Mouse (Mus musculus): ENCODE measurements around the gene Pknox2. TPM values are rescaled to one million over a fixed set of nuclear protein-coding genes. Genes with fewer than 3 reads are reported as not detected.

Pknox2 gene
- polyA plus RNA-seq, 2 experiments, result 7.3 to 14.5 TPM

DNA sequence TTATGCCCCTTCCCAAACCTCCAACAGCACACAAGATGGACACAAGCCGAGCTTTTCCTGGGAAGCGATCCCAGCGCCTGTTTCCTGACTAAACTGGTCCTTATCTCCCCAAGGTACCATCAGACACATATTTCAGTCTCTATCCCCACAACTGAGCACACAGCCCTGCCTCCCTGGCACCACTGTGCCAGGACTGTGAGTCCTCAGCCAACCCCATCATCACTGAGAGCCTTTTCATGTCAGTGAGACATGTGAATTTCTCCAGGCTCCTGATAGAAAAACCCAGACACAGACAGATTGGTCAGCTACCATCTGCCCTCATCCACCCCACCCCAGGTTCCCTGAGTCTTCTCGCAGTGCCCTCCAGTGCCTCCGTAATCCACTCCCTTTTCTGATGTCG, 24.2 kb downstream of the Pknox2 start:
- ATAC-seq (ENCODE audit: low FRiP score, low read depth) (no peak), DNase-seq (ENCODE audit: low spot score) (no peak)
- Histone ChIP-seq H3K9me3 (ENCODE audit: control insufficient read depth, low read length) (no peaks in the 10 kb centered on the region), H3K4me1 (ENCODE audit: control insufficient read depth, insufficient read depth, low read length) (peaks cover 37% of the 10 kb centered on the region), H3K4me2 (replicated peaks; ENCODE audit: low read depth, low read length, severe bottlenecking) (no peak overlapping the region), H3K4me3 (replicated peaks; ENCODE audit: low read length) (no peak overlapping the region), H3K36me3 (ENCODE audit: control insufficient read depth, insufficient read depth, low read length) (no peaks in the 10 kb centered on the region), H3K9ac (ENCODE audit: low read depth, low read length, severe bottlenecking) (no peak overlapping the region), H3K27ac (replicated peaks; ENCODE audit: low read depth, low read length) (no peak overlapping the region), H3K27me3 (ENCODE audit: control insufficient read depth, insufficient read depth, low read length) (peaks cover 22% of the 10 kb centered on the region)
- 40% methylated on average over 6 of the region's 6 CpGs for WGBS
- TF ChIP-seq POLR2A (IDR thresholded peaks at IDR 0.05; ENCODE audit: borderline replicate concordance, extremely low read depth, insufficient read depth, insufficient read length), result no peak

- no peak overlapping the region for H3K4me3 ChIP-seq (replicated peaks; ENCODE audit: low read length)
- peaks cover 37% of the 10 kb centered on the region for H3K4me1 ChIP-seq (ENCODE audit: control insufficient read depth, insufficient read depth, low read length)
- no peak for TF ChIP-seq POLR2A (IDR thresholded peaks at IDR 0.05; ENCODE audit: borderline replicate concordance, extremely low read depth, insufficient read depth, insufficient read length)
- no peak overlapping the region for H3K4me2 ChIP-seq (replicated peaks; ENCODE audit: low read depth, low read length, severe bottlenecking)
- ATAC-seq (ENCODE audit: low FRiP score, low read depth) (no peak), DNase-seq (ENCODE audit: low spot score) (no peak)
- WGBS, result 15% methylated on average over 1 of the region's 1 CpGs
- H3K9me3 ChIP-seq (ENCODE audit: control insufficient read depth, low read length), result no peaks in the 10 kb centered on the region
- H3K27ac ChIP-seq (replicated peaks; ENCODE audit: low read depth, low read length), result no peak overlapping the region
- no peak overlapping the region for H3K9ac ChIP-seq (ENCODE audit: low read depth, low read length, severe bottlenecking)
- H3K36me3 ChIP-seq (ENCODE audit: control insufficient read depth, insufficient read depth, low read length), result no peaks in the 10 kb centered on the region
- peaks cover 27% of the 10 kb centered on the region for H3K27me3 ChIP-seq (ENCODE audit: control insufficient read depth, insufficient read depth, low read length)
These were observed 24.8 kb downstream of the Pknox2 start for GRCm38 (mm10) chr9:37122381-37122780.

- H3K27ac ChIP-seq (replicated peaks; ENCODE audit: low read depth, low read length), result no peak overlapping the region
These were observed 25.4 kb downstream of the Pknox2 start for GRCm38 (mm10) chr9:37121761-37122331.

DNA sequence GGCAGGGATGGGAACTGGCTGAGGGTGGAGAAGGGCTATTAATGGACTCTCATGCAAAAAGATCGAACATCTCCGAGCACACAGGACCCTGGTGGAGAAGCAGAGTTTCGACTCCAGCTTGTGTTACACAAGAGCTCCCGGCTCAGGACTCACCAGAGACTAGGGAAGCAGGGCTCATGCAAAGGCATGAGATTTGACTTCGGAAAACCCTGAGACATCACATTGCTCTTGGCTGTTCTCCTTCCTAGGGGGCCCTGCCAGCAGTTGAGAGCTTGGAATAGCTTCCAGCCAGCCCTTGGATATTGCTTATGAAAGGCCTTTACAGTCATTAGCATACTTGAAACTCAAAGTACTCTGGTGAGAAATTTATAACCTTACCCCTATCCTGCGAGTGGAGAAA, 26.4 kb downstream of the Pknox2 start:
- no peaks in the 10 kb centered on the region for H3K36me3 ChIP-seq (ENCODE audit: control insufficient read depth, insufficient read depth, low read length)
- peaks cover 37% of the 10 kb centered on the region for H3K4me1 ChIP-seq (ENCODE audit: control insufficient read depth, insufficient read depth, low read length)
- no peak overlapping the region for H3K9ac ChIP-seq (ENCODE audit: low read depth, low read length, severe bottlenecking)
- no peaks in the 10 kb centered on the region for H3K9me3 ChIP-seq (ENCODE audit: control insufficient read depth, low read length)
- 45% methylated on average over 6 of the region's 6 CpGs for WGBS
- no peak overlapping the region for H3K4me3 ChIP-seq (replicated peaks; ENCODE audit: low read length)
- no peak overlapping the region for H3K27ac ChIP-seq (replicated peaks; ENCODE audit: low read depth, low read length)
- DNase-seq (ENCODE audit: low spot score) (no peak), ATAC-seq (ENCODE audit: low FRiP score, low read depth) (no peak)
- TF ChIP-seq POLR2A (IDR thresholded peaks at IDR 0.05; ENCODE audit: borderline replicate concordance, extremely low read depth, insufficient read depth, insufficient read length), result no peak
- peaks cover 27% of the 10 kb centered on the region for H3K27me3 ChIP-seq (ENCODE audit: control insufficient read depth, insufficient read depth, low read length)
- no peak overlapping the region for H3K4me2 ChIP-seq (replicated peaks; ENCODE audit: low read depth, low read length, severe bottlenecking)

More at GRCm38 (mm10) chr9:37121761-37122331, 25.4 kb downstream of the Pknox2 start:
- Histone ChIP-seq H3K4me3 (replicated peaks; ENCODE audit: low read length) (no peak overlapping the region), H3K9ac (ENCODE audit: low read depth, low read length, severe bottlenecking) (no peak overlapping the region), H3K36me3 (ENCODE audit: control insufficient read depth, insufficient read depth, low read length) (no peaks in the 10 kb centered on the region), H3K4me2 (replicated peaks; ENCODE audit: low read depth, low read length, severe bottlenecking) (no peak overlapping the region), H3K4me1 (ENCODE audit: control insufficient read depth, insufficient read depth, low read length) (peaks cover 37% of the 10 kb centered on the region), H3K9me3 (ENCODE audit: control insufficient read depth, low read length) (no peaks in the 10 kb centered on the region), H3K27me3 (ENCODE audit: control insufficient read depth, insufficient read depth, low read length) (peaks cover 27% of the 10 kb centered on the region)
- no peak for TF ChIP-seq POLR2A (IDR thresholded peaks at IDR 0.05; ENCODE audit: borderline replicate concordance, extremely low read depth, insufficient read depth, insufficient read length)
- DNase-seq (ENCODE audit: low spot score) (no peak), ATAC-seq (ENCODE audit: low FRiP score, low read depth) (no peak)
- under 1% methylated on average over 4 of the region's 4 CpGs for WGBS

- no peaks in the 10 kb centered on the region for H3K36me3 ChIP-seq (ENCODE audit: control insufficient read depth, insufficient read depth, low read length)
- DNase-seq (ENCODE audit: low spot score) (no peak), ATAC-seq (ENCODE audit: low FRiP score, low read depth) (no peak)
- no peaks in the 10 kb centered on the region for H3K9me3 ChIP-seq (ENCODE audit: control insufficient read depth, low read length)
- WGBS, result 89% methylated on average over 2 of the region's 2 CpGs
- no peak for TF ChIP-seq POLR2A (IDR thresholded peaks at IDR 0.05; ENCODE audit: borderline replicate concordance, extremely low read depth, insufficient read depth, insufficient read length)
- no peak overlapping the region for H3K4me3 ChIP-seq (replicated peaks; ENCODE audit: low read length)
- H3K9ac ChIP-seq (ENCODE audit: low read depth, low read length, severe bottlenecking), result no peak overlapping the region
- no peak overlapping the region for H3K4me2 ChIP-seq (replicated peaks; ENCODE audit: low read depth, low read length, severe bottlenecking)
- H3K27me3 ChIP-seq (ENCODE audit: control insufficient read depth, insufficient read depth, low read length), result peaks cover 20% of the 10 kb centered on the region
- no peak overlapping the region for H3K27ac ChIP-seq (replicated peaks; ENCODE audit: low read depth, low read length)
- peaks cover 36% of the 10 kb centered on the region for H3K4me1 ChIP-seq (ENCODE audit: control insufficient read depth, insufficient read depth, low read length)
These were observed 29.7 kb downstream of the Pknox2 start for GRCm38 (mm10) chr9:37117529-37117928.

Data from limb, embryonic 14.5 days (tissue).